Mouse (Mus musculus): ENCODE measurements around the gene BC048562. TPM values are rescaled to one million over a fixed set of nuclear protein-coding genes. Genes with fewer than 3 reads are reported as not detected.

The BC048562 gene
- polyA plus RNA-seq, 1 experiment from 2014 or later: not detected

DNA sequence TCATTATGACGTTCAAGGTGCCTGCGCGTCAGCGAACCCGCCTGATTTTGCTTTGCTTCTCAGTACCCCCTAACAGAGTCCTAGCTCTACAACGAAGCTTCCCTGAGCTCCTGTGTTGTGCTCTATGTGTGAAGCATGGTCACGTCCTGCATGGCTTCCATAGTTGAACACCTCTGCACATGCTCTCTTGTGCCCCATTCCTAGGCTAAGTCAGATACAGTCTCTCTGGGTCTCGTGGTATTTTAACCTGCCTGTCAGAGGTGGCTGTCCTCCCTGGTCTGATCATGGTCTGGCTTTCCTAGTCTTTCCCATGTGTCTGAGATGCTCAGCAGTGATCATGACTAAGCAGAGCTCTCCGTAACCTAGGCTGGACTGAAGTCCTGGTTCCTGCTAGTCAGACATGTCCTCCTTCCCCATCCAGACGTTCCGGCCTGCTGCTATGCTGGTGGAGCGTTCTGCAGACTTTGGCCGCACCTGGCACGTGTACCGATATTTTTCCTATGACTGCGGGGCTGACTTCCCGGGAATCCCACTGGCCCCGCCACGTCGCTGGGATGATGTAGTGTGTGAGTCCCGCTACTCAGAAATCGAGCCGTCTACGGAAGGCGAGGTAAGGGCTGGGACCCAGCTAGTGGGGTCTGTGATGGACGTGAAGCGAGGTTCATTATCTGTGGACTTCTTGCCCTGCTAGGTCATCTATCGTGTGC, 44.7 kb downstream of the BC048562 start:
- WGBS: 93% methylated on average over 28 of the region's 28 CpGs
- no peak for ATAC-seq
- Histone ChIP-seq H3K9ac (ENCODE audit: low read depth, low read length) (no peak overlapping the region), H3K4me1 (ENCODE audit: control insufficient read depth, insufficient read depth, low read length) (peaks cover 13% of the 10 kb centered on the region), H3K9me3 (replicated peaks; ENCODE audit: control insufficient read depth, low read length, poor library complexity, severe bottlenecking) (no peaks in the 10 kb centered on the region), H3K27ac (ENCODE audit: low read length) (no peak overlapping the region), H3K27me3 (ENCODE audit: control insufficient read depth, insufficient read depth, low read depth, low read length) (no peaks in the 10 kb centered on the region), H3K4me3 (ENCODE audit: low read depth, low read length) (no peak overlapping the region), H3K4me2 (ENCODE audit: low read length) (no peak overlapping the region), H3K36me3 (ENCODE audit: control insufficient read depth, insufficient read depth, low read length) (no peaks in the 10 kb centered on the region)

DNA sequence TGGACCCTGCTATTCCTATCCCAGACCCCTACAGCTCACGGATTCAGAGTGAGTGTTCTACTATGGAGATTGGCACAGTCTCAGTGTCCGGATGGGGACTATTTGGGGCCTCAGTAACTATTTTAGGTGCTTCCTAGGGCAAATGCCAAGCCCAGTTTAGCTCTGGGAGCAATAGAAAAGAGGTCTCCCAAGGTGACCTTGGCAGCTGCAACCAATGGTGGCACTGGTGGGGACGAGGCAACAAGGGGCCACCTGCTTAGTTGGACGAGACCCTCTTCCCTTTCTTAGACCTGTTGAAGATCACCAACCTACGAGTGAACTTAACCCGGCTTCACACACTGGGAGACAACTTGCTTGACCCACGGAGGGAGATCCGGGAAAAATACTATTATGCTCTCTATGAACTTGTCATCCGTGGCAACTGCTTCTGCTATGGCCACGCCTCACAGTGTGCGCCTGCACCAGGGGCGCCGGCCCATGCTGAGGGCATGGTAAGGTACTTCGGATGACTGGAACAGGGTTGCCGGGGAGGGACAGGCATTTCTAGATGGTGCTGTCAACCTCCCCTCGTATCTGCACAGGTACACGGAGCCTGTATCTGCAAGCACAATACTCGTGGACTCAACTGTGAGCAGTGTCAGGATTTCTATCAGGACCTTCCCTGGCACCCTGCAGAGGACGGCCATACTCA, 45.4 kb downstream of the BC048562 start:
- 90% methylated on average over 19 of the region's 19 CpGs for WGBS

DNA sequence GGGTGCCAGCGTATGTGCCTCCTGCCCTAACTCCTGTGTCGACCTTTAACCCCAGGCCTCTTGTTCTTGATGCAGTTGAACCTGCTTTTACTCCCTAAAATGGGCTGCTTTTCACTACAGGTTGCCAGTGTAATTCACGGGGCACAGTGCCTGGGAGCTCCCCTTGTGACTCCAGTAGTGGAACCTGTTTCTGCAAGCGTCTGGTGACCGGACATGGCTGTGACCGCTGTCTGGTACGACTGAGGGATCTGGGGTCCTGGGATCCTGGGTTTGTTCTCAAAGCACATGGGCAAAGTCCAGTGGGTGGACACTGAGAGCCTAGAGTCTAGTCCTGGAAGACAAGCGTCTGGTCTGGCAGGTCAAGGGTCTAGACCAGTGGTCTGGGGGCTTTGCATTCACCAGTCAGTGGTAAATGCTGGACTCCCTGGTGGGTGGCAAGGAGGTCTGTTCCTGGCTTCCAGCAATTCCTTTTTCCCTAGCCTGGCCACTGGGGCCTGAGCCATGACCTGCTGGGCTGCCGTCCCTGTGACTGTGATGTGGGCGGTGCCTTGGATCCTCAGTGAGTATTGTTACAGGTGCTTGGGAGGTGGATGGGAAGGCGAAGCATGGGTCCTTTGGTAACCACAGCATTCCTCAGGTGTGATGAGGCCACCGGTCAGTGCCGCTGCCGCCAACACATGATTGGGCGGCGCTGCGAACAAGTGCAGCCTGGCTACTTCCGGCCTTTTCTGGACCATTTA, 46.9 kb downstream of the BC048562 start:
- Histone ChIP-seq H3K4me2 (ENCODE audit: low read length) (no peak overlapping the region), H3K27ac (ENCODE audit: low read length) (no peak overlapping the region), H3K9ac (ENCODE audit: low read depth, low read length) (no peak overlapping the region), H3K36me3 (ENCODE audit: control insufficient read depth, insufficient read depth, low read length) (no peaks in the 10 kb centered on the region), H3K4me1 (ENCODE audit: control insufficient read depth, insufficient read depth, low read length) (peaks cover 13% of the 10 kb centered on the region), H3K9me3 (replicated peaks; ENCODE audit: control insufficient read depth, low read length, poor library complexity, severe bottlenecking) (no peaks in the 10 kb centered on the region), H3K4me3 (ENCODE audit: low read depth, low read length) (no peak overlapping the region), H3K27me3 (ENCODE audit: control insufficient read depth, insufficient read depth, low read depth, low read length) (no peaks in the 10 kb centered on the region)
- no peak for ATAC-seq
- WGBS: 95% methylated on average over 18 of the region's 18 CpGs

More for the DNA sequence above, 45.4 kb downstream of the BC048562 start:
- Histone ChIP-seq H3K27ac (ENCODE audit: low read length) (no peak overlapping the region), H3K9me3 (replicated peaks; ENCODE audit: control insufficient read depth, low read length, poor library complexity, severe bottlenecking) (no peaks in the 10 kb centered on the region), H3K36me3 (ENCODE audit: control insufficient read depth, insufficient read depth, low read length) (no peaks in the 10 kb centered on the region), H3K9ac (ENCODE audit: low read depth, low read length) (no peak overlapping the region), H3K4me1 (ENCODE audit: control insufficient read depth, insufficient read depth, low read length) (peaks cover 13% of the 10 kb centered on the region), H3K4me3 (ENCODE audit: low read depth, low read length) (no peak overlapping the region), H3K27me3 (ENCODE audit: control insufficient read depth, insufficient read depth, low read depth, low read length) (no peaks in the 10 kb centered on the region), H3K4me2 (ENCODE audit: low read length) (no peak overlapping the region)
- ATAC-seq: no peak

DNA sequence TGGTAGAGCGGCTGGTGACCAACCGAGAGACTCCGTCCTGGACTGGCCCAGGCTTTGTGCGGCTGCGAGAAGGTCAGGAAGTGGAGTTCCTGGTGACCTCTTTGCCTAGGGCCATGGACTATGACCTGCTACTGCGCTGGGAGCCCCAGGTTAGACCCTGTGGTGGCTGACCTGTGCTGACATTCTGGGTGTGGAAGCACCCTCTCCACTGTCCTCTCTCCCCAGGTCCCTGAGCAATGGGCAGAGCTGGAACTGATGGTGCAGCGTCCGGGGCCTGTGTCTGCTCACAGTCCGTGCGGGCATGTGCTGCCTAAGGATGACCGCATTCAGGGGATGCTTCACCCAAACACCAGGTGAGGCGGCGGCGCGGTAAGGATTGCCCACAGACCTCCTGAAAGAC, 47.7 kb downstream of the BC048562 start:
- Histone ChIP-seq H3K27ac (ENCODE audit: low read length) (no peak overlapping the region), H3K4me1 (ENCODE audit: control insufficient read depth, insufficient read depth, low read length) (peaks cover 9% of the 10 kb centered on the region), H3K36me3 (ENCODE audit: control insufficient read depth, insufficient read depth, low read length) (no peaks in the 10 kb centered on the region), H3K9me3 (replicated peaks; ENCODE audit: control insufficient read depth, low read length, poor library complexity, severe bottlenecking) (no peaks in the 10 kb centered on the region), H3K27me3 (ENCODE audit: control insufficient read depth, insufficient read depth, low read depth, low read length) (no peaks in the 10 kb centered on the region), H3K9ac (ENCODE audit: low read depth, low read length) (no peak overlapping the region), H3K4me2 (ENCODE audit: low read length) (no peak overlapping the region), H3K4me3 (ENCODE audit: low read depth, low read length) (no peak overlapping the region)
- no peak for ATAC-seq
- WGBS: 97% methylated on average over 15 of the region's 15 CpGs

DNA sequence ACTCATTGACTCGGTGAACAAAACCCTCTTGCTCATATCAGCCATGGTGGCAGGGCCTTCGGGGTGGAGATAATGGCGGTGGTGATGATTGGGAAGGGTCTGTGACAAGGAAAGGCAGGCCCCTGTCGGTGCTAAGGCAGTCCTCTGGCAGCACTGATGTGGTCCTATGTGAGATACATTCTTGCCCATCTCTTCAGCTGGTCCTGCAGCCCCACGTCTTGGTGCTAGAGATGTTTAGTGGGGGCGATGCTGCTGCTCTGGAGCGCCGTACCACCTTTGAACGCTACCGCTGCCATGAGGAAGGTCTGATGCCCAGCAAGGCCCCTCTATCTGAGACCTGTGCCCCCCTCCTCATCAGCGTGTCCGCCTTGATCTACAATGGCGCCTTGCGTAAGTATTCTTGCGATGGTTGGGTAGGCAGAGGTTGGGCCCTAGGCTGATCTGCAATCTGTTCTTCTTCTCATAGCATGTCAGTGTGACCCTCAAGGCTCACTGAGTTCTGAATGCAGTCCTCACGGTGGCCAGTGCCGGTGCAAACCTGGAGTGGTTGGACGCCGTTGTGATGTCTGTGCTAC, 49.1 kb downstream of the BC048562 start:
- WGBS: 96% methylated on average over 19 of the region's 19 CpGs

DNA sequence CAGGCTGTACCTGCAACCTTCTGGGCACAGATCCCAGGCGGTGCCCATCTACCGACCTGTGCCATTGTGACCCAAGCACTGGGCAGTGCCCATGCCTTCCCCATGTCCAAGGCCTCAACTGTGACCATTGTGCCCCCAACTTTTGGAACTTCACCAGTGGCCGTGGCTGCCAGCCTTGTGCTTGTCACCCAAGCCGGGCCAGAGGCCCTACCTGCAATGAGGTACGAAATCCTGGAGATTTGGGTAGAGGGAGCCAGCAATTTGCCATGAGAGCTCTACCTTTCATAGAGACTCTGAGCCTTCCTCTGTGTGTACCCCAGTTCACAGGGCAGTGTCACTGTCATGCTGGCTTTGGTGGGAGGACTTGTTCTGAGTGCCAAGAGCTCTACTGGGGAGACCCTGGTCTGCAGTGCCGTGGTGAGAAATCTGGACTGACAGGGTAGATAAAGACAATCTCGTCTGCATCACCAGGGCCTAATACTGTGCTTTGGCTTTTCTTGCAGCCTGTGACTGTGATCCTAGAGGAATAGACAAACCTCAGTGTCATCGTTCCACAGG, 50.8 kb downstream of the BC048562 start:
- H3K9me3 ChIP-seq (replicated peaks; ENCODE audit: control insufficient read depth, low read length, poor library complexity, severe bottlenecking): no peaks in the 10 kb centered on the region
- no peaks in the 10 kb centered on the region for H3K36me3 ChIP-seq (ENCODE audit: control insufficient read depth, insufficient read depth, low read length)
- H3K4me1 ChIP-seq (ENCODE audit: control insufficient read depth, insufficient read depth, low read length): peaks cover 16% of the 10 kb centered on the region
- no peaks in the 10 kb centered on the region for H3K27me3 ChIP-seq (ENCODE audit: control insufficient read depth, insufficient read depth, low read depth, low read length)
- no peak overlapping the region for H3K27ac ChIP-seq (ENCODE audit: low read length)
- H3K9ac ChIP-seq (ENCODE audit: low read depth, low read length): no peak overlapping the region
- ATAC-seq: no peak
- WGBS: 96% methylated on average over 8 of the region's 8 CpGs
- no peak overlapping the region for H3K4me2 ChIP-seq (ENCODE audit: low read length)
- H3K4me3 ChIP-seq (ENCODE audit: low read depth, low read length): no peak overlapping the region

More for the DNA sequence above, 49.1 kb downstream of the BC048562 start:
- Histone ChIP-seq H3K27ac (ENCODE audit: low read length) (no peak overlapping the region), H3K9ac (ENCODE audit: low read depth, low read length) (no peak overlapping the region), H3K4me2 (ENCODE audit: low read length) (no peak overlapping the region), H3K4me3 (ENCODE audit: low read depth, low read length) (no peak overlapping the region), H3K36me3 (ENCODE audit: control insufficient read depth, insufficient read depth, low read length) (no peaks in the 10 kb centered on the region), H3K4me1 (ENCODE audit: control insufficient read depth, insufficient read depth, low read length) (peaks cover 7% of the 10 kb centered on the region), H3K9me3 (replicated peaks; ENCODE audit: control insufficient read depth, low read length, poor library complexity, severe bottlenecking) (no peaks in the 10 kb centered on the region), H3K27me3 (ENCODE audit: control insufficient read depth, insufficient read depth, low read depth, low read length) (no peaks in the 10 kb centered on the region)
- no peak for ATAC-seq

DNA sequence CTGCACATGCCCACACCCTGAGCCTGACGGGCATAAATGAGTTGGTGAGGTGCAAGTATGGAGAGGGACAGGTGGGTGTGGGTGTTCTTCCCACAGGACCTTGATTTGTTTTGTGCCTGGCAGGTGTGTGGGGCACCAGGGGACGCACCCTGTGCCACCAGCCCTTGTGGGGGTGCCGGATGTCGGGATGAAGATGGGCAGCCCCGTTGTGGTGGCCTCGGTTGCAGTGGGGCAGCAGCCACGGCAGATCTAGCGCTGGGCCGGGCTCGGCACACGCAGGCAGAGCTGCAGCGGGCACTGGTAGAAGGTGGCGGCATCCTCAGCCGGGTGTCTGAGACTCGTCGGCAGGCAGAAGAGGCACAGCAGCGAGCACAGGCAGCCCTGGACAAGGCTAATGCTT, 52.1 kb downstream of the BC048562 start:
- Histone ChIP-seq H3K27me3 (ENCODE audit: control insufficient read depth, insufficient read depth, low read depth, low read length) (no peaks in the 10 kb centered on the region), H3K4me3 (ENCODE audit: low read depth, low read length) (no peak overlapping the region), H3K4me2 (ENCODE audit: low read length) (no peak overlapping the region), H3K9me3 (replicated peaks; ENCODE audit: control insufficient read depth, low read length, poor library complexity, severe bottlenecking) (no peaks in the 10 kb centered on the region), H3K9ac (ENCODE audit: low read depth, low read length) (no peak overlapping the region), H3K36me3 (ENCODE audit: control insufficient read depth, insufficient read depth, low read length) (peaks cover 5% of the 10 kb centered on the region), H3K4me1 (ENCODE audit: control insufficient read depth, insufficient read depth, low read length) (peaks cover 18% of the 10 kb centered on the region), H3K27ac (ENCODE audit: low read length) (no peak overlapping the region)
- no peak for ATAC-seq
- 93% methylated on average over 17 of the region's 17 CpGs for WGBS

DNA sequence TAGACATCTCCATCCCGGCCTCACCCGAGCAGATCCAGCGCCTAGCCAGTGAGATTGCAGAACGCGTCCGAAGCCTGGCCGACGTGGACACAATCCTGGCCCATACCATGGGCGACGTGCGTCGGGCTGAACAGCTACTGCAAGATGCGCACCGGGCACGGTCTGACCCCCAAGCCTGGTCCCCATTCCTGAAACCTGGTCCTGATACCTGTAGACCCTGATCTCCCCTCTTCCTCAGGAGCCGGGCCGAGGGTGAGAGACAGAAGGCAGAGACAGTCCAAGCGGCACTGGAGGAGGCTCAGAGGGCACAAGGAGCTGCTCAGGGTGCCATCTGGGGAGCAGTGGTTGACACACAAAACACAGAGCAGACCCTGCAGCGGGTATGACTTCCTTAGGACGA, 52.9 kb downstream of the BC048562 start:
- 97% methylated on average over 20 of the region's 20 CpGs for WGBS
- no peak overlapping the region for H3K27ac ChIP-seq (ENCODE audit: low read length)
- no peak overlapping the region; the same call in 1 of the 2 replicates for H3K9ac ChIP-seq (ENCODE audit: low read depth, low read length)

More for the DNA sequence above, 52.9 kb downstream of the BC048562 start:
- H3K4me1 ChIP-seq (ENCODE audit: control insufficient read depth, insufficient read depth, low read length): peaks cover 18% of the 10 kb centered on the region
- H3K4me2 ChIP-seq (ENCODE audit: low read length): no peak overlapping the region
- H3K4me3 ChIP-seq (ENCODE audit: low read depth, low read length): no peak overlapping the region
- peaks cover 13% of the 10 kb centered on the region for H3K36me3 ChIP-seq (ENCODE audit: control insufficient read depth, insufficient read depth, low read length)
- no peaks in the 10 kb centered on the region for H3K9me3 ChIP-seq (replicated peaks; ENCODE audit: control insufficient read depth, low read length, poor library complexity, severe bottlenecking)
- H3K27me3 ChIP-seq (ENCODE audit: control insufficient read depth, insufficient read depth, low read depth, low read length): no peaks in the 10 kb centered on the region
- ATAC-seq: no peak
